Mouse (Mus musculus) CH12.LX (cell line): ENCODE data around the gene Kctd19. TPM values are rescaled to one million over a fixed set of nuclear protein-coding genes. Genes with fewer than 3 reads are reported as not detected.

Experiments used
- DNase-seq: peaks from one replicate; pipeline ENCODE4 v3.0.0-alpha.2; 2013; ENCODE audit errors: extremely low read depth
- H3K27ac ChIP-seq: 2 replicates; pipeline ENCODE4 v1.5.1; 2012; ENCODE audit warnings: low read depth, mild to moderate bottlenecking, control low read depth, moderate library complexity; ENCODE audit not compliant: insufficient read depth
- H3K27me3 ChIP-seq: replicated peaks from 2 replicates; pipeline ENCODE3; 2012; ENCODE audit warnings: inconsistent platforms
- H3K36me3 ChIP-seq, 2 experiments: replicated peaks in 1 of 2; 2 replicates each; pipeline versions ENCODE3 to v1.6.1; 2012; ENCODE audit warnings: inconsistent platforms in 1 of 2, low read length in 1 of 2, mild to moderate bottlenecking in 1 of 2, mixed read lengths in 1 of 2, moderate library complexity in 1 of 2; ENCODE audit not compliant: control insufficient read depth in 1 of 2, insufficient read depth in 1 of 2
- H3K4me1 ChIP-seq, 2 experiments: 2 replicates each; pipeline ENCODE4 v1.6.1; 2012; ENCODE audit warnings: inconsistent platforms in 1 of 2, moderate library complexity in 1 of 2; ENCODE audit not compliant: insufficient read depth in 2 of 2, control insufficient read depth in 1 of 2
- H3K4me2 ChIP-seq: 2 replicates; pipeline ENCODE4 v1.6.1; 2012; ENCODE audit warnings: low read depth, mild to moderate bottlenecking, control low read depth; ENCODE audit not compliant: poor library complexity, insufficient read depth, severe bottlenecking
- H3K4me3 ChIP-seq, 3 experiments: fragments of 150-350 bp in 1 of 3; sonication (generic) in 1 of 3; replicated peaks in 1 of 3; 2 replicates each; pipeline versions ENCODE3 to v1.5.1; 2011 to 2012; ENCODE audit warnings: low read depth in 2 of 3, low read length in 2 of 3, mild to moderate bottlenecking in 2 of 3, moderate library complexity in 2 of 3, control low read depth in 1 of 3, improper control_type of control experiment in 1 of 3, inconsistent platforms in 1 of 3, mixed read lengths in 1 of 3; ENCODE audit not compliant: poor library complexity in 1 of 3
- H3K79me2 ChIP-seq: replicated peaks from 2 replicates; pipeline ENCODE4 v1.6.1; 2012; ENCODE audit warnings: mild to moderate bottlenecking, moderate library complexity; ENCODE audit not compliant: control insufficient read depth, poor library complexity, insufficient read depth, severe bottlenecking; ENCODE audit errors: extremely low read depth
- H3K9ac ChIP-seq: 2 replicates; pipeline ENCODE4 v1.6.1; 2012; ENCODE audit warnings: low read depth, mild to moderate bottlenecking, control low read depth, moderate library complexity; ENCODE audit not compliant: insufficient read depth
- H3K9me3 ChIP-seq: replicated peaks from 2 replicates; pipeline ENCODE3; 2012; ENCODE audit warnings: low read length, inconsistent platforms, mixed read lengths
- CHD2 ChIP-seq: IDR thresholded peaks from 2 replicates; pipeline ENCODE4 v1.6.1; 2011; ENCODE audit warnings: low read length, improper control_type of control experiment
- CTCF ChIP-seq, 2 experiments: IDR thresholded peaks in 1 of 2; conservative IDR thresholded peaks in 1 of 2; 2 replicates each; pipeline ENCODE4 v1.5.1; 2011 to 2012; ENCODE audit warnings: low read depth in 2 of 2, low read length in 2 of 2, improper control_type of control experiment in 1 of 2, inconsistent platforms in 1 of 2, mild to moderate bottlenecking in 1 of 2, moderate library complexity in 1 of 2
- HCFC1 ChIP-seq: IDR thresholded peaks from 2 replicates; pipeline ENCODE4 v1.6.1; 2012; ENCODE audit warnings: low read depth, mild to moderate bottlenecking, inconsistent platforms, low read length, improper control_type of control experiment
- JUN ChIP-seq: IDR thresholded peaks from 2 replicates; pipeline ENCODE4 v1.6.1; 2011; ENCODE audit warnings: low read depth, mild to moderate bottlenecking, low read length, improper control_type of control experiment, moderate library complexity; ENCODE audit not compliant: insufficient read depth
- MAFK ChIP-seq: IDR thresholded peaks from 2 replicates; pipeline ENCODE4 v1.6.1; 2011; ENCODE audit warnings: low read length, improper control_type of control experiment; ENCODE audit not compliant: insufficient replicate concordance
- MAZ ChIP-seq: IDR thresholded peaks from 2 replicates; pipeline ENCODE4 v1.6.1; 2012; ENCODE audit warnings: low read depth, mild to moderate bottlenecking, inconsistent platforms, low read length, improper control_type of control experiment, moderate library complexity
- MEF2A ChIP-seq: IDR thresholded peaks from 2 replicates; pipeline ENCODE4 v1.6.1; 2014; ENCODE audit warnings: low read depth, mild to moderate bottlenecking, inconsistent platforms, low read length, improper control_type of control experiment, borderline replicate concordance
- MYC ChIP-seq: IDR thresholded peaks from 2 replicates; pipeline ENCODE4 v1.6.1; 2011; ENCODE audit warnings: low read depth, mild to moderate bottlenecking, improper control_type of control experiment, low read length
- NRF1 ChIP-seq: IDR thresholded peaks from 2 replicates; pipeline ENCODE4 v1.6.1; 2014; ENCODE audit warnings: low read depth, mild to moderate bottlenecking, inconsistent platforms, low read length, improper control_type of control experiment, moderate library complexity
- PAX5 ChIP-seq: IDR thresholded peaks from 2 replicates; pipeline ENCODE4 v1.6.1; 2012; ENCODE audit warnings: low read length, inconsistent platforms, mixed read lengths
- SIN3A ChIP-seq: IDR thresholded peaks from 2 replicates; pipeline ENCODE4 v1.6.1; 2012; ENCODE audit warnings: low read length, improper control_type of control experiment, inconsistent platforms
- SMC3 ChIP-seq: IDR thresholded peaks from 2 replicates; pipeline ENCODE4 v1.6.1; 2011; ENCODE audit warnings: low read depth, low read length, improper control_type of control experiment
- USF2 ChIP-seq: conservative IDR thresholded peaks from 2 replicates; pipeline ENCODE4 v1.6.1; 2011; ENCODE audit warnings: low read depth, low read length, improper control_type of control experiment
- ZC3H11A ChIP-seq: IDR thresholded peaks from 2 replicates; pipeline ENCODE4 v1.6.1; 2012; ENCODE audit warnings: low read depth, mild to moderate bottlenecking, inconsistent platforms, low read length, improper control_type of control experiment
- ZKSCAN1 ChIP-seq: IDR thresholded peaks from 2 replicates; pipeline ENCODE4 v1.6.1; 2012; ENCODE audit warnings: low read depth, inconsistent platforms, low read length, improper control_type of control experiment, borderline replicate concordance
- ZMIZ1 ChIP-seq: IDR thresholded peaks from 2 replicates; pipeline ENCODE4 v1.6.1; 2012; ENCODE audit warnings: low read depth, mild to moderate bottlenecking, inconsistent platforms, low read length, improper control_type of control experiment
- ZNF384 ChIP-seq: IDR thresholded peaks from 2 replicates; pipeline ENCODE4 v1.6.1; 2012; ENCODE audit warnings: low read depth, low read length, improper control_type of control experiment, inconsistent platforms
- dilution Hi-C: fragments of 300-500 bp; cut with MboI; formaldehyde crosslinking; loops from 2 replicates; pipeline ENCODE4 v1.14.3; 2020; ENCODE audit warnings: low sequenced_read_pairs; ENCODE audit not compliant: extremely low pct_unique_long_range_greater_than_20kb, extremely low pct_ligation_motif_present
- in situ Hi-C: fragments of 300-500 bp; cut with MboI; formaldehyde crosslinking; loops from 3 replicates; pipeline ENCODE4 v1.14.3; 2019; ENCODE audit warnings: low sequenced_read_pairs, low pct_ligation_motif_present, low pct_unique_long_range_greater_than_20kb, mixed read lengths
- polyA plus RNA-seq: library from polyadenylated mRNA; unstranded; fragments of >175 nt; gene quantifications from 2 replicates; pipeline ENCODE4 v1.2.1, GENCODE M21; 2012; ENCODE audit warnings: low read depth; ENCODE audit not compliant: insufficient read length
- total RNA-seq, 2 experiments: library from RNA; depleted of rRNA; stranded (reverse); fragments of 300-350 nt in 1 of 2; fragments of >200 nt in 1 of 2; gene quantifications; 2 replicates each; pipeline ENCODE4 v1.2.3; 2012 to 2014

The Kctd19 gene
- total and polyA plus RNA-seq, 3 experiments, result 0.08 TPM; not detected in 2

DNA sequence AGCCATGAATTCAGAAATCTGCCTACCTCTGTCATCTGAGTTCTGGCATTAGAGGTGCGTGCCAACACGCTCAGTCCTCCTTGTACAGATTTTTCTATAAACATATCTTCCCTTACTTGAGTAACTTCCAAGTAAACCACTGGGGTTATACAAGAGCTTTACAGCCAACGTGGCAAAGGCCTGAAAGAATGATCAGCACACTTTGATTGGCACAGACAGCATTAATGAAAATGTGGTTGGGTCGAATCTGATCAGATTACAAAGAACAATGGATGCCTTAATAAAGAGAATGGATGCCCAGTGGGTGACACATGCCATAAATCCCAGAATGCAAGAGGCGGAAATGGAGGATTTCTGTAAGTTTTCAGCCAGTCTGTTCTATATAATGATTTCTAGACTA is 22.9 kb upstream of the Kctd19 start:
- in situ Hi-C loops (loop anchor here (5.0 kb wide), 1 partner anchor 36 kb away; the partner anchor contains the start of gene Tppp3), dilution Hi-C loops (no loop called here)
- TF ChIP-seq ZMIZ1 (no peak), SIN3A (no peak), ZKSCAN1 (no peak), MEF2A (no peak), MAZ (no peak), ZNF384 (no peak), MAFK (no peak), JUN (no peak), ZC3H11A (no peak), HCFC1 (no peak), MYC (no peak)
- Histone ChIP-seq H3K36me3 (no peaks in the 10 kb centered on the region), H3K79me2 (no peaks in the 10 kb centered on the region), H3K27ac (no peak overlapping the region), H3K9me3 (no peaks in the 10 kb centered on the region), H3K4me2 (no peak overlapping the region), H3K4me1 (no peaks in the 10 kb centered on the region), H3K4me3 (no peak overlapping the region), H3K27me3 (peaks cover 32% of the 10 kb centered on the region), H3K9ac (no peak overlapping the region)
- DNase-seq, result no peak

DNA sequence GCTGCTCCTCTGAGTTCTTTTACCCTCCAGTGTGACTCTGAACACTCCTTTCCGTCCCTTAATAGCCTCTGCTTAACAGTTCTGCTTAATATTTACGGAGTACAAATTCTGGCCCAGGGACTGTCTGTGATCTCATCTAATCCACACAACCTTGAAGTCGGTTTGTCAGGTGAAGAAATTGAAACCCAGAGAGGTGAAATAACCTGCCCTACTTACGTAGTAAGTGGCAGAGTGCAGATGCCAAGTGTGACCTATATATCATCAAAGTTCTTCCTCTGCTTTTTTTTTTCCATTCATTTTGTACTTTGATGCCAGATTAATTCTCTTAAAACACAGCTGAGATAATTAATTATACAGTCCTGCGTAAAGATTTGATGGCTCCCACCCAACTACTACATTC is 20.8 kb upstream of the Kctd19 start:
- peaks cover 26% of the 10 kb centered on the region for H3K27me3 ChIP-seq
- no peak overlapping the region for H3K4me3 ChIP-seq
- no peak for DNase-seq
- in situ Hi-C loops (no loop called here), dilution Hi-C loops (no loop called here)
- H3K27ac ChIP-seq, result no peak overlapping the region
- H3K4me1 ChIP-seq, result no peaks in the 10 kb centered on the region
- TF ChIP-seq PAX5 (no peak), SIN3A (no peak), NRF1 (no peak), USF2 (no peak), CHD2 (no peak), SMC3 (no peak), CTCF (conservative IDR thresholded peaks at IDR 0.05 in 1 of 2, IDR thresholded peaks at IDR 0.05 in 1 of 2; ENCODE audit: low read depth in 2 of 2, low read length in 2 of 2) (no peak), MAZ (no peak)
- no peaks in the 10 kb centered on the region for H3K79me2 ChIP-seq
- H3K9ac ChIP-seq, result no peak overlapping the region
- no peak overlapping the region for H3K4me2 ChIP-seq
- H3K9me3 ChIP-seq, result no peaks in the 10 kb centered on the region
- no peaks in the 10 kb centered on the region for H3K36me3 ChIP-seq
